8 mouse cellular contexts compared by ENCODE assay signal in the genomic region with DNA sequence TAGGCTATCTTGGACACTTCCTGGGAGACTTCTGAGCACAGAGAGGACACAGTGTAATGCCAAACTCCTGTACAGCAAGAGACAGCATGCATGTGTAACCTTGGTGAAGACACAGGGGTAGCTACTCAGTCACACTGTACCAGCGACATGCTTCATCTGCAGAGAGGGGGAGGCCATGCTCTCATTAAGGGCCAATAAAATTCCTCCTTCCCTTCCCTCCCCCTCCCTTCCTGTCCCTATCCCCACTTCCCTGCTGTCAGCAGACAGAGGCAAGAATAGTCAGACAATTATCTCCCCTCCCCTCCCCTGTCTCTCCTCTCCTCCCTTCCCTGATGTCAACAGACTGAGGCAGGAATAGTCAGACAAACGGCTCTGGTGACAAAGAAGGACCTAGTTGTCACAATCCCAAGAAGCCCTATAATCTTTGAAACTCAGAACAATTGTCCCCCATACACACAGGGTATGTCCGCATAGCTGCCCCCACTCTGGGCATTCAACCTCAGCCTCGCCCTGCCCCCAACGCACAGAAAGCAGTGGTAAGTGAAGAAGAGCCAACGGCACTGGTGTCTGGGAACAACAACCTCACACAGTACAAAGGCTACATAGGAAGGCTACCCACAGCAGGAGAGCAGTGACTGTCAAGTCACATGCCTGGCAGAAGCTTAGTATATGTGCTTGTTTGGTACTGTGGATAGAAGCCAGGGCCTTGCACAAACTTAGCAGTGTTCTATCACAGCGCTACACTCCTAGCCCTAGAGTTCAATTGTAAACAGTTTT. TPM values are rescaled to one million over a fixed set of nuclear protein-coding genes. Genes with fewer than 3 reads are reported as not detected.
DNase-seq lines count a peak whose midpoint lies in the region; ATAC-seq and TF ChIP-seq lines count a peak whose summit lies in the region.

No protein-coding gene starts in this region.

- intact Hi-C loops in left cerebral cortex, postnatal 36 days (cut with DNase I) = no loop called here

- DNase-seq in frontal cortex, postnatal 36 days (ENCODE audit: low spot score in 2 of 2) = no peak
- DNase-seq in Muller cell, postnatal 12 days (ENCODE audit: inconsistent ontology term) = peak; percentile 89
- DNase-seq in forebrain, embryonic 11.5 days (ENCODE audit: low spot score) = no peak
- peak; percentile 65 for DNase-seq in kidney, postnatal 0 days (ENCODE audit: low spot score)
- peak; percentile 67 for DNase-seq in midbrain, embryonic 14.5 days
- no peak for DNase-seq in thymus, postnatal 25 days
- no peak for DNase-seq in left cerebral cortex, postnatal 36 days (ENCODE audit: low spot score in 2 of 2)

- WGBS in forebrain, embryonic 11.5 days = 18% methylated on average over 7 of the region's 7 CpGs
- 30% methylated on average over 7 of the region's 7 CpGs for WGBS in kidney, postnatal 0 days
- WGBS in midbrain, embryonic 14.5 days = 15% methylated on average over 7 of the region's 7 CpGs

- TF ChIP-seq CTCF in kidney, postnatal 0 days (IDR thresholded peaks at IDR 0.05; ENCODE audit: low read depth) = no peak

- H3K4me2 ChIP-seq in forebrain, embryonic 11.5 days (ENCODE audit: low read depth, low read length, severe bottlenecking) = no peak overlapping the region
- no peak overlapping the region for H3K4me2 ChIP-seq in kidney, postnatal 0 days (ENCODE audit: low read length)
- peak overlapping the region; percentile 5 for H3K4me2 ChIP-seq in midbrain, embryonic 14.5 days (ENCODE audit: low read length)

- H3K9me3 ChIP-seq in forebrain, embryonic 11.5 days (ENCODE audit: control insufficient read depth, low read length) = no peaks in the 10 kb centered on the region
- H3K9me3 ChIP-seq in kidney, postnatal 0 days (replicated peaks; ENCODE audit: low read length) = no peaks in the 10 kb centered on the region
- H3K9me3 ChIP-seq in midbrain, embryonic 14.5 days (ENCODE audit: control insufficient read depth, low read length) = no peaks in the 10 kb centered on the region

- peak; percentile 32 for ATAC-seq in frontal cortex, adult (ENCODE audit: low TSS enrichment)
- peak; percentile 79 for ATAC-seq in forebrain, embryonic 11.5 days (replicated peaks; ENCODE audit: low FRiP score)
- peak; percentile 67 for ATAC-seq in kidney, postnatal 0 days (replicated peaks; ENCODE audit: low FRiP score, low read depth)
- peak; percentile 56; the same call in 1 of the 2 replicates for ATAC-seq in midbrain, embryonic 14.5 days (ENCODE audit: low FRiP score, low TSS enrichment)

- H3K4me1 ChIP-seq in forebrain, embryonic 11.5 days (replicated peaks; ENCODE audit: control insufficient read depth, insufficient read depth, low read length) = peaks cover 11% of the 10 kb centered on the region
- peaks cover 26% of the 10 kb centered on the region for H3K4me1 ChIP-seq in kidney, postnatal 0 days (replicated peaks; ENCODE audit: insufficient read depth, low read length)
- peaks cover 33% of the 10 kb centered on the region for H3K4me1 ChIP-seq in midbrain, embryonic 14.5 days (ENCODE audit: control insufficient read depth, insufficient read depth, low read length)

- peak overlapping the region; percentile 27 for H3K9ac ChIP-seq in forebrain, embryonic 11.5 days (ENCODE audit: low read length)
- no peak overlapping the region for H3K9ac ChIP-seq in kidney, postnatal 0 days (ENCODE audit: low read depth, low read length)
- H3K9ac ChIP-seq in midbrain, embryonic 14.5 days (replicated peaks; ENCODE audit: low read length) = peak overlapping the region; percentile 32

- peak overlapping the region; percentile 78 for H3K27ac ChIP-seq in forebrain, embryonic 11.5 days (ENCODE audit: low read depth, low read length)
- H3K27ac ChIP-seq in kidney, postnatal 0 days = peak overlapping the region; percentile 79
- H3K27ac ChIP-seq in midbrain, embryonic 14.5 days (replicated peaks; ENCODE audit: low read depth, low read length) = peak overlapping the region; percentile 78

- no peaks in the 10 kb centered on the region for H3K27me3 ChIP-seq in forebrain, embryonic 11.5 days (ENCODE audit: control insufficient read depth, insufficient read depth, low read length)
- H3K27me3 ChIP-seq in kidney, postnatal 0 days (ENCODE audit: insufficient read depth, low read length) = no peaks in the 10 kb centered on the region
- no peaks in the 10 kb centered on the region for H3K27me3 ChIP-seq in midbrain, embryonic 14.5 days (ENCODE audit: control insufficient read depth, insufficient read depth, low read length)

- H3K36me3 ChIP-seq in forebrain, embryonic 11.5 days (ENCODE audit: control insufficient read depth, insufficient read depth, low read length) = no peaks in the 10 kb centered on the region
- H3K36me3 ChIP-seq in kidney, postnatal 0 days (ENCODE audit: insufficient read depth, low read length) = no peaks in the 10 kb centered on the region
- H3K36me3 ChIP-seq in midbrain, embryonic 14.5 days (ENCODE audit: control insufficient read depth, insufficient read depth, low read length) = no peaks in the 10 kb centered on the region

- H3K4me3 ChIP-seq in forebrain, embryonic 11.5 days (ENCODE audit: low read depth, low read length) = no peak overlapping the region
- H3K4me3 ChIP-seq in kidney, postnatal 0 days (replicated peaks; ENCODE audit: low read depth, low read length) = no peak overlapping the region
- no peak overlapping the region for H3K4me3 ChIP-seq in midbrain, embryonic 14.5 days (replicated peaks; ENCODE audit: low read depth, low read length)

RNA-seq across cellular contexts. Expression of a gene that starts 28.8 kb away (rescaled TPM):
- polyA plus RNA-seq in forebrain, embryonic 11.5 days (2014; fragmentation: Nextera tagmentation; extraction: Ambion mirVana) = 28.0 and 28.6 TPM in 2 replicates
- polyA plus RNA-seq in kidney, postnatal 0 days (2015; fragmentation: Nextera tagmentation; extraction: Ambion mirVana) = 14.0 and 15.6 TPM in 2 replicates
- 18.4 and 26.0 TPM in 2 replicates for polyA plus RNA-seq in midbrain, embryonic 14.5 days (2014; fragmentation: Nextera tagmentation; extraction: Ambion mirVana)
- 10 to 100 TPM; 57.0 to 62.5 TPM for total RNA-seq in left cerebral cortex, postnatal 36 days (2021)

RNA-seq across cellular contexts. Expression of a gene that starts 57.1 kb away (rescaled TPM):
- polyA plus RNA-seq in forebrain, embryonic 11.5 days (2014; fragmentation: Nextera tagmentation; extraction: Ambion mirVana) = 0.96 and 1.3 TPM in 2 replicates
- not detected in 2 replicates for polyA plus RNA-seq in kidney, postnatal 0 days (2015; fragmentation: Nextera tagmentation; extraction: Ambion mirVana)
- 1.6 and 2.2 TPM in 2 replicates for polyA plus RNA-seq in midbrain, embryonic 14.5 days (2014; fragmentation: Nextera tagmentation; extraction: Ambion mirVana)
- 1 to 10 TPM in 1 of 2 experiments, under 1 TPM in 1; 0.84 to 1.5 TPM for total RNA-seq in left cerebral cortex, postnatal 36 days (2021)

Comparison
In these comparisons a context has a peak if more than half of its experiments do, and no peak if none do; other contexts are left out.
1. DNase-seq: peak in Muller cell, postnatal 12 days (single experiment), kidney, postnatal 0 days (single experiment) and midbrain, embryonic 14.5 days (single experiment); none in frontal cortex, postnatal 36 days (0 of 2), forebrain, embryonic 11.5 days (single experiment), thymus, postnatal 25 days (single experiment) and left cerebral cortex, postnatal 36 days (0 of 2).
2. Peak in every context shown above with its lines, with median percentiles within 50 percentile points of each other: ATAC-seq and H3K27ac ChIP-seq.